Mouse (Mus musculus) kidney, postnatal 14 days (tissue): Measurements from ENCODE around the gene Ppp1cc.
"Not testable (repeated sequence)": the region's sequence is repeated elsewhere in the genome, so short reads cannot be mapped to it uniquely, and the experiment has no call there.

Source experiments
- DNase-seq: peaks from one replicate; pipeline ENCODE4 v3.0.0; 2022; ENCODE audit warnings: mixed read lengths

The Ppp1cc gene

DNA sequence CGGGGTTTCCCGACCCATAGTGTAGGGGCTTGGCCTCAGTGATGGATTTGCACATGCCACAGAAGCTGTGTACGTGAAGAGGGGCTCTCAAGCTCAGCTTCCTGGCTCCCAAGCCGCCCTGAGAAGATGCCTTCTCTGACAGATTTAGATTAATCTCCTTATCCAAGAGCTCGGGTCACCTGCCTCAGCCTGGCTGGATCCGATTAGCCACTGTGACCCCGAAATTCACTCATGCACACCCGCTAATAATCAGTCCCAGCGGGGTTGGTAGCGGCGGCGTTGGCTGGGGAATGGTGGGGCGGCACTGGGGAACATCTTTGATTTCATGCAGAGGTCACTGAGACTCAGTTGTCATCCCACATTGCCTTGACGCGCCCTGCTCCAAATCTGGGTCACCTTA is 19.2 kb upstream of the Ppp1cc start:
- no peak for DNase-seq

DNA sequence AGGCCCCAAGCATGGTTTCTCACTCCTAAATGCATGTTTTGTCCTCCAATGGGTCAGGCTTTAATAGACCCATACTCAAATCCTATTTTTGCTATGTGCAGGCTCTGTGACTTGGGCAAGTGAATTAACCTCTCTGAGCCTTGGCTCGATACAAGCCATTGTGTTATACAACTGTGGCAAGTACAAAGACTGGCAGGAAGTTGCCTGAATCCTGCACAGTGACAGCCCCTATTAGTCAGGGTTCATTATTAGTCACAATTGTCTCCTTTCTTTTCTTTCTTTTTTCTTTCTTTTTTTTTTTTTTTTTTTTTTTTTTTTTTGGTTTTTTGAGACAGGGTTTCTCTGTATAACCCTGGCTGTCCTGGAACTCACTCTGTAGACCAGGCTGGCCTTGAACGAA is 18.3 kb upstream of the Ppp1cc start:
- not testable (repeated sequence) for DNase-seq

DNA sequence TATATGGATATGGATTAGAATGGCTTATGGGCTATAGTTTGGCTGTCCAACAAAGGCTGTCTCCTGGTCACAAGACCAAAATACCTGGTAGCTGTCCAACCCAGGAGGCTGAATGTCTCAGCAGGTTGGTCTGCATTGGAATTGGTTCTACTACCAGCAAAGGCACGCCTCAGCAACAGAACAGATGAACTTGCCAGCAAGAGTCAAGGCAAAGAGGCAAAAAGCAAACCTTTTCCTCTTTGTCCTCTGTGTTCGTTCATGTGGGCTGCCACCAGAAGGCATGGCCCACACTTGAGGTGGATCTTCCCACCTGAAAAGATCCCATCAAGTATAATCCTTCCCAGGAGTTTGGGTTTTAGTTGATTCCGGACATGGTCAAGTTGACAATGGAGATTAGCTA is 17.4 kb upstream of the Ppp1cc start, which contains the start of gene Ccdc63:
Gene Ccdc63, minus strand, starts transcription at position 101 of the 400 bp plus-strand sequence.
- DNase-seq, result no peak

DNA sequence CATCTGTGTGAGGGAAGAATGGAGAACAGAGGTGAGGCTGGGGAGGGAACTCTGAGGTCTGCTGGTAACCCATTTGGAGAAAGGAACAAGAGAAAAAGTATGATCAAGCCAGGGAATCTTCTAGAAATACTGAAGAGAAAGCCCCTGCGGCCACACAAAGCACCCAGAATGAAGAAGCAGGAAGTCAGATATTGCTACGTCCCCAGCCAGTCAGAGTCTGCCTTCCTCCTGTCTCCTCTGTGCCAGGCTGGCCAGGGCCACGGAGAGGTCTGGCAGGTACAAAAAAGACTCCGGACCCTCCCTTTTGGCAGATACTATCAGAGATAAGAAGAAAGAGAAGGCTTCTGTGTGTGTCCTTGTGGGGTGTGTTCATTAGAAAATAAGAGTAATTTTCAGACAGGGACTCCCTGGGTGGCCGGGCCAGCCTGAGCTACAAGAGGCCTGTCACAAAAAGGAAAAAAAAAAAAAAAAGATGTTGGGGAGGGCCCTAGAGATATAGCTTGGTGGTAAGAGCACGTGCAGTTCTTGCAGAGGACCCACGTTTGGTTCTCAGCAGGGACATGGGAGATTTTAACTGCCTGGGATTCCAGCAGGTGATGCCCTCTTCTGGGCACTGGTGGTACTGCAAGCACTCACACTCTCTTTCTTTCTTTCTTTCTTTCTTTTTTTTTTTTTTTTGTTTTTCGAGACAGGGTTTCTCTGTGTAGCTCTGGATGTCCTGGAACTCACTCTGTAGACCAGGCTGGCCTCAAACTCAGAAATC is 15.7 kb upstream of the Ppp1cc start:
- no peak for DNase-seq

DNA sequence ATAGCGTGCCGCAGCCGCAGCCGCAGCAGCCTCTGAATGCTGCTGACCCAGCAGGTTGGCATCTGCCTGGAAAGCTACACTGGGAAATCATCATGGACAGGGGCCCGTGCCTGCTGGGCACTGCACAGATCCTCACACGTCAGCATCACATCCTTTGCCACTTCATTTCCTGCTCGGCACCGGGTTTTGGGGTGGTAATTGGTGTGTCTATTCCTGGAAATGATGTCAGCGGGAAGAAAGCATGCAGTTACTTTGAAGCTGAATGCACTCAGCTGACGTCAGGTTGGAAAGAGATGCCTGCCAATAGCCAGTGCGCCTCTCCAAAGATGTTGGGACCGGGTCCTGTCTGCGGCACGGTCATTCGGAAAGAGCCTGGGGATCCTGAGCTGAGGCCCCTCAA is 14.5 kb upstream of the Ppp1cc start:
- DNase-seq, result peak; percentile 51

DNA sequence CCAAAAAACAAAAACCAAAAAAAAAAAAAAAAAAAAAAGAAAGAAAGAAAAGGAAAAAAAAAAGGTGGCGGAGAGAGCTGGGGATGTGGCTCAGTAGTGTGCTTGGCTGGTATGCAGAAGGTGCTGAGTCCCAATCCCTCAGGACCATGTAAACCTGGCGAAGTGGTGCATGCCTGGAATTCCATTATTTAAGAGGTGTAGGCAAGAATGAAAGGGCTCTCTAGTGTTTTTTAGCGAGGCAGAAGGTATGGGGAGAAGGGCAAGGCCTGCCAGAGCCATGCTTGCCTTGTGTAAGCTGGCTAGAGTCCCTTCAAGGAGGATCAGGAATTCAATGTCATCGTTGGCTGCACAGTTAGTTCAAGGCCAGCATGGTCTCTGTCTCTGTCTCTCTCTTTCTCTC is 13.3 kb upstream of the Ppp1cc start:
- no peak for DNase-seq

DNA sequence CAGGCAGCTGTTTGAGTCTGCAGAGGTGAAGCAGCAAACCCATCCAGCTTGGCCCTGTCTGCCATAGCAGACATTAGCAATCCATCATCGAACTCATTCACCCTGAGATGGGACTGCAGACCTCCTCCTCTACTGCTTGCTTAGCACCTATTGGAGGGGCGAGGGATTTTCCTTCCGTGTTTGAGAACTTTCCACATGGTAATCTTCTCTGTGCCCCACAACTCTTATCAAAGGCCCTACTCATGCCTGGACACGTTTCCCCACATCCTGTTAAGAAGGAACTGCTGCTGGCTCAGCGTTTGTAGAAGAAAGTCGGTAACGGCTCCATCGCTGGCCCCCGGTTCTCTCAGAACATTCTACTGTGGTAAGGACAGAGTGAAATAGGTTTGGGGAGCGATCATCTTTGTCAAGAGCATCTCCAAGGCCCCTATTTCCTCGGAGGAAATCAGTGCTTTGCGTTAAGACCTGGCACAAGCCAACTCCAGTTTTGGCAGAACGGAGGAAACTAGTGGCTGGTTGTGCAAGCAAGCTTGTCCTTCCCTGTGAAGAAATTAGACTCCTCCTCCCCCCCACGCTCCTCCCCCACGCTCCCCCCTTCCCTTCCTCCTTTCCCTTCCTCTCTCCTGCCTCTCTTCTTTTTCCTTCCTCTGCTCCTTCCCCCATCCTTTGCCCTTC is 12.6 kb upstream of the Ppp1cc start:
- peak; percentile 61 for DNase-seq

DNA sequence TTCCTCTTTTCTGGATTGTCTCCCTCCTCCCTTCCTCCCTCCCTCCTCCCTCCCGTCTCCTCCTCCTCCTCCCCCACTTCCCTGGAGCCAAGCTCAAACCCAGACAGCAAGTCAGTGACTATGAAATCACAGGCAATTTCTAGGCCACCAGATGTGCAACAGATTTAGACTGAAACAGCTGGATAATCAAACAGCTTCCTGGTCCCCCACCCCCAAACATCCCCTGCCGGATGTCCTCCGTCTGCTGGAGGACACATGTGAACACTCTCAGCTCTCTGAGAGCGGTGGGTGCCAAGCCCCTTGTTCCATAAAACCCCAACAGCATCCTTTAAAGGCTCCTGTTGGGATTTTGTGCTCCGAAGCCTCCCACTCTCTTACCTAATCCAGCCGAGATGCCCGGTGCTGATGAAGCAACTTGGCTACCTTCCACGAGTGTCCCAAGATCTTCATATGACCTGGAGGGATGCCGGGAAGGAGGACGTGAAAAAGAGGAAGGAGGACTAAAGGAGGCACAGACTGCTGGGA is 12.0 kb upstream of the Ppp1cc start:
- peak; percentile 64 for DNase-seq

DNA sequence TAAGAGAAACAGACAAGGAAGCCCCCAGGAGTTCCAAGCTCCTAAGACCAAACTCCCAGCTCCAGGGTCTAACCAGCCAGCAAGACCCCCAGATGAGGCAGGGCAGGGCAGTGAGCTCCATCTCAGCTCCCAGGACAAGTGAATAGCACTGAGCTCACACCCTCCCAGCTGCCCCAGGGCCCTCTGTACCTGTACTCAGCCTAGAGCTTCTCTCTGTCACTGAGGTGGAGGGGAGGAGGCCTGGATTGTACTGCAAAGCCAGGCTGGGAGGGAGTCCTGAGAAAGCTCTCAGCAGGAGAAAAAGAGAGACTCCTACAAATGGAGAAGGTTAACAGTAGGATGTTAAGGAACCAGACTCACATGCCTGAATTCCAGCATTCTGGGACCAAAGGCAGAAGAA is 11.5 kb upstream of the Ppp1cc start:
- no peak for DNase-seq

DNA sequence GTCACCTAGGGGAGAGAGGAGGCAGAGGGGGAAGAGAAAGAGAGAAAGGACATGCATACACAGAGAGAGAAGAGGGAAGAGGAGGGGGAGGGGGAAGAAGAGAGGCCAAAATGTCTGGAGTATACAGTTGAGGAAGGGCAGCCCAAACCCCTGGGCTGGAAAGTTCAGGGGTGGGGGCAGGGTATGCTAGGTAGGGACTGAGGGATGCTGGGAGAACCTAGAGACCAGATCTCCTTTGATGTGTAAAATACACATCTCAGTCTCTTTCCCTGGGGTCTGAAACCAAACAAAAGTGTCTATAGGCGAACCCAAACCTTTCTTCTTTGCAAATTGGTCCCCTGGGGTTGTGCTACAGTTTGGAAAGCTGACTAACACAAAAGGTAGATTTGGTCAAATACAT is 10.0 kb upstream of the Ppp1cc start:
- no peak for DNase-seq

DNA sequence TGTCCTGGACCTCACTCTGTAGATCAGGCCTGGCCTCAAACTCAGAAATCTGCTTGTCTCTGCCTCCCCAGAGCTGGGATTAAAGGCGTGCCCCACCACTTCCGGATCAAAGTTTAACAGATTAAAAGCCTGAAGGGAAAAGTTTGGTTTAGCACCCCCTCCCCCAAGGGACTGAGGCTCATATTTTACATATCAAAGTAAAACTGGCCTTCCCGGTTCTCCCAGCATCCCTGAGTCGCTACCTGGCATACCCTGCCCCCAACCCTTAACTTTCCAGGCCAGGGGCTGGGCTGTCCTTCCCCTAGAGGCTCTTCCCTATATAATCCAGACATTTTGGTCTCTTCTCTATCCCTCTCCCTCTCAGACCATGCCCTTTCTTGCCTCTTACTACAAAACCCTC is 8.8 kb upstream of the Ppp1cc start:
- DNase-seq, result no peak

DNA sequence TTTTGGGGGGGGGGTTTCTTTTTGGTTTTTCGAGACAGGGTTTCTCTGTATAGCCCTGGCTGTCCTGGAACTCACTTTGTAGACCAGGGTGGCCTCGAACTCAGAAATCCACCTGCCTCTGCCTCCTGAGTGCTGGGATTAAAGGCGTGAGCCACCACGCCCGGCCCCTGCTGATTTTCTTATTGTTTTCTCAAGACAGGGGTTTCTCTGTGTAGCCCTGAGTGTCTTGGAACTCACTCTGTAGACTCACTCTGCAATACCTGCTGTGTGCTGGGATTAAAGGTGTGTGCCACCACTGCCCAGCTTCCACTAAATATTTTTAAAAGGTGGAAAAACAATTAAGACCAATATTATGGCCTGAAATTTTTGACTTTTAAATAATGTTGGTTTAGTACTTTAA is 5.6 kb upstream of the Ppp1cc start:
- DNase-seq, result not testable (repeated sequence)

DNA sequence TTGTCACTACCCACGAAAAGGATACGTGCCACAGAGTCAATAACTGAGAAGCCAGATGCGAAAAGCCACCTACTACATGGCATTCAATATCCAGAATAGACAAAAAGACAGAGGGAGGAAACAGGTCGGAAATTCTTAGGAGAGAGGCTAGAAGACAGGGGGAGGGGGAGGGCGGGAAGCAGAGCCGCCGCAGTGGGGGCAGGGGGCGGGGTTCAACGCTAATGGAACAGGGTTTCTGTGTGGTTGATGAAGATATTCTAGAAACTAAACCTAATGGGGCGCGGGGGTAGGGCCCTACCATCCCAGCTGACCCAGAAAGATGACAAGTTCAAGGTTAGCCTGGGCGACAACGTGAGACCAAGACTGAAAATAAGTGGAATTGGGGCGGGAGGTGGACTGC is 4.1 kb upstream of the Ppp1cc start:
- no peak for DNase-seq

DNA sequence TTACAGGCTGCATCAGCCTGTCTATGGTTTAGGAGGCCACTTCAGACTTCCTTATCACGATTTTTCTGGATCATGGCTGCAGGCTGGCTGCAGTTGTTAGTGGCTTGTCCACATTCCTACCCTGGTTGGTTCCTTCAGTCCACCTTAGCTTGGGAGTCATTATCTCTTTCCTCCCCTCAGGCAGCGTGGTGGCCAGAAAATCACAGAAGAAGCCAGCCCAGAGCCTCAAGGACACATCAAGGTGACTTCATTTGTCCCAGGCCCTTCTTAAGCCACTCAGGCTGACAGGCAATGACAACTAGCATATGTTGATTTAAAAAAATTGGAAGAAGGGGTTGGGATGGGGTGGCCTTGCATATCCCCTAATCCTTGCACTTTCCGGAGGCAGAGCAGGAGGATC is 3.3 kb upstream of the Ppp1cc start:
- DNase-seq, result no peak

DNA sequence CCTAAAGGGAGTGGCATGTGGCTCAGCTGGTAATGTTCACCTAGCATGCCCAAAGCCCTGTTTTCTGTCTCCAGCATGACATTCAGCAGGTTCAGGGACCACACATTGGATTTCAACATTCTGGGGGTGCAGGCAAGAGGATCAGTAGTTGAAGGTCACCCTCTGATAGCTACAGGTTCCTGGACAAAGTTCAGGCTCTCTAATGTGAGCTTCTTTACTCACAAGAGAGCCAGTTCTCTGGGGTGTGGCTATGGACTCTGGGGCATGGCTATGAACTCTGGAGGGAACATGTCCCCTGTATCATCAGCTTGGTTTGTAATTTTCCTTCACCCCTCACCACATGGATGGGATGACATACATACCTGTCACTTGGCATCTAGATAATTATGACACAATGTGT is 2.5 kb upstream of the Ppp1cc start:
- no peak for DNase-seq

DNA sequence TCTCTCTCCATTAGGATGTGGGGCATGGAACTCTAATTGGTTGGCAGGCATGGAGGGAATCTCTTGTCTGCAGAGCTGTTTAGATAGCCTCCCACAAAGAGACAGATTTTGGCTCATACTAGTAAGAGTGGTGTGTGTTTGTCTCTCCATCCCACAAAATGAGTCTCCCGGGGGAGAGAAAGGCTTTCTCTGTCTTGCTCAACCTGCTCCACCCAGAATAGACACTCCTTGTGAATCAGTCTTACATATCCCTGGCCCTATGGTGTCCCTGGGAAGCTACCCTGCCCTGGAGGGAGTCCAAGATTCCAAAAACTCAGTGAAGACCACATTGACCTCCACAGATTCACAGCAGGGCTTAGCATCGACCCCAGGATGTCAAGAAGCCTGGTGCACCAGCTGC is 1.6 kb upstream of the Ppp1cc start:
- no peak for DNase-seq

DNA sequence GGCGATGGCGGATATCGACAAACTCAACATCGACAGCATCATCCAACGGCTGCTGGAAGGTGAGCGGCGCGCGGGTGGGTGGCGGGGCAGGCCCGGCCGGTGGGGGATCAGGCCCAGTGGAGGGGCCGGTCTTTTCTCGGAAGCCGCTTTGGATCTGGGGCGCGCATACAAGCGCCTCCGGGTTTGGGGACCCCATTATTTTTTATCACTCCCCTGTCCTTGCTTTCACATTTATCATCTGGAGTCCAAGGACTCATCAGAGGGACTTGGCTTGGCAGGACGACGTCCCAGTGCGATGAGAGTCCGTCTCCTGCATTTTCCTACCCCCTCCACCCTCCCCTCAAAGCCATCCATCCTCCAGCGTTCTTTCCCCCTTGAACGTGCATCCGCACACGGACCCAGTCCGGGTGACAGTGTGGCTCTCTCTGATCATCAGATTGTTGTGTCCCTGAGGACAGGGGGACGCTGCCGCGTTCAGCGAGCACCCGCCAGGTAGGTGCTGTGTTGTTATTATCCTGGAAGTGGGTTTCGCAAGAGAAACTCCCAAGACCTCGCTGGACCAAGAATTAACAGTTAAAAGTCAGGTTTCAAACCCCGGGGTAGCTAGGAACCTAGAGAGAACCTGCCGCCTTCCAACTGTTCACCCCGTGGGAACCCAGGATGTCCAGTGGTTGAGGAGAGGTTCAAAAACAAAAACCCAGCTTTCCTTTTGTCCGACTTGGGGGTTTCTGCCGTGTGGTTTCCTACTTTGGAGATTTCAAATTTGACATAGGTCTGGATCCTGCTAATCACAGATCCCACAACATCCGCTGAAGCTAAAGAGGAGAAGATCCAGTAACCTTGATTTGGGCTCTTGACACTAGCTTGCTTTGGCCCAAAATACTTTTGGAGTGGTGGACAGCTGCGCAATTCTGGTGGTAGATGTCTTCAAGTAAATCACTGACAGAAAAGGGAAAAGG is 758 bp downstream of the Ppp1cc start:
- DNase-seq, result peak; percentile 43

DNA sequence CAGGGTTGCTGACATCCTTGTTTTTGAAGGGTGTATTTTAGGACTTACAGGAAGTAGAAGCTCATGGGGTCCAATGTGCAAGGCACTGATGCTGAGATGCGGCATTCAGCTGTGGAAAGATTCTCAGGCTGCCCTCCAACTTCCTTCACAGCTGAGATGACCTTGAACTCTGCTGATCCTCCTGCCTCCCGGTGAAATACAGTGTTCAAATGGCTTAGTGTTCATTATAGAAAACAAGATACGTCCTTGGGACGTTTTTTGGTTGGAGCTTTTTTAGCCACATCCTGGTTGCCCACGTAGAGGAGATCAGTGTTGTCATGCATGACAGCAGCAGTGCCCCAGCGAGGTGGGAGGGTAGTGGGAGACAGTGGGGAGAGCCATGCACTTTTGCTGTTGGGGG is 5.1 kb downstream of the Ppp1cc start:
- DNase-seq, result peak; percentile 42

DNA sequence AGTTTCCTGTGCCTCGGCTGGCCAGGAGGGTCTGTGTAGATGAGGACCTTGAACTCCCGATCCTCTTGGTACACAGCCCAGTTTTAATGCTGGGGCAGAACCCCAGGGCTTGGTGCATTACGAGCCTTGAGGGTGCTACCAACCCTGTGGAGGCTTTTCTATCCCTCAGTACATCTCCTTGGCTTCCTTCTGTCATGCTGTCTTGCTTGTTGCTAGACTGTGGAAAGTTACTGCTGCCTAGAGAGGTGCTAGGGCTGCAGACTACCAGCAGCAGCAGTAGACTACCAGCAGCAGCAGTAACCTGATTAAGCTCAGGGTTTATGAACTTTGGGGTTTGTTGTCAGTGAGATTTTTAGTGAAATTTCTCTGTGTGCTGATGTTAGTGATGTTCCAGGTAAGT is 5.9 kb downstream of the Ppp1cc start:
- DNase-seq, result no peak

DNA sequence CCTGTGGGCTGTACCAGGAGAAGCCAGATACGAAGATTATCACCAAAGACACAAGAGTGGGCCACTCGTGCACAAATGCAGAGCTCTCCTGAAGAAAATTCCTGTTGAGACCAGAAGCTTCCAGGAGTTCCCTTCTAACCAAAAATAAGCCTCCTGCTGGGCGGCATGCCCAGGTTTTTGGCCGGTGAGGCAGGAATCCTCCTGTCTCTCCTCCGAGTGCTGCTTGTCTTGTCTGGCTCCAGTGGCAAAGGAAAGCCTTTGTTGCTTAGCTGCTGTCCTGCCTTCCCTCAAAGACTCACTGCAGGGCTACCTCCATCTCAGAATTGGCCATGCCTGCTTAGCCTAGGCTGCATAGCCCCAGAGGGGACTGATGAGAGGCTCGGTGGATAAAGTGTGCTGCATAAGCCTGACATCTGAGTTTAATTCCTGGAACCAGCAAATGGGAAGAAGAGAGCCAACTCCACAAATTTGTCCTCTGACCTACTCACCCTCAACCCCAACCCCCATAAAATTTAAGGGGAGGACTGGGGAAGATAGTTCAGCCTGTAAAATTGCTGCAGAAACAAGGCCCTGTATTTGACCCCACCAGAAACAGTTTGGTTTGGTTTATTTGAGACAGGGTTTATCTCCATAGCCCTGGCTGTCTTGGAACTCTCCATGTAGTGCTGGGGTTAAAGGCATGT is 7.3 kb downstream of the Ppp1cc start:
- DNase-seq, result peak; percentile 65

DNA sequence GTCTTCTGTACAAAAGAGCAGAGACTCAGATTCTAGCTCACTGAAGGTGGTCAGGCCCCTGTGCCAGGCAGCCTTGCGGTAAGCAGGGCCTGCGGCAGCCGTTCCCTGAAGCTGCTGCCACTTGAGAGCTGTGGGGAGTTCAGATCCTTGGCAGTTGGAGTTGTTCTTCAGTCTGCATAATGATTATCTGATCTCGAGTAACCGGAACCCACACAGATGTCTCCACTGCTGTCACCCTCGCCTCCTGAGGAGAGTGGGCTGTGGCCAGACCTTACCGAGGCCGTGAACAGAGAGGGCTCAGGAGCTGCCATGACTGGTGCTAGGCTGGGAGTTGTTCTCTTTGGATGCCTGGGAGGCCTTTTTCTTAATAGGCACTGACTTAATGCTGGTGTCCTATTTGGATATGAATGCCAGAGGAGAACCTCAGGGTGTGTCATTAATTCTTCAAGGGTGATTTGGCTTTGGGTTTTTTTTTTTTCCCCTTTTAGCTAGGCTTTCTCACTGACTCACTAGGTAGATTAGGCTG is 8.6 kb downstream of the Ppp1cc start:
- no peak for DNase-seq

DNA sequence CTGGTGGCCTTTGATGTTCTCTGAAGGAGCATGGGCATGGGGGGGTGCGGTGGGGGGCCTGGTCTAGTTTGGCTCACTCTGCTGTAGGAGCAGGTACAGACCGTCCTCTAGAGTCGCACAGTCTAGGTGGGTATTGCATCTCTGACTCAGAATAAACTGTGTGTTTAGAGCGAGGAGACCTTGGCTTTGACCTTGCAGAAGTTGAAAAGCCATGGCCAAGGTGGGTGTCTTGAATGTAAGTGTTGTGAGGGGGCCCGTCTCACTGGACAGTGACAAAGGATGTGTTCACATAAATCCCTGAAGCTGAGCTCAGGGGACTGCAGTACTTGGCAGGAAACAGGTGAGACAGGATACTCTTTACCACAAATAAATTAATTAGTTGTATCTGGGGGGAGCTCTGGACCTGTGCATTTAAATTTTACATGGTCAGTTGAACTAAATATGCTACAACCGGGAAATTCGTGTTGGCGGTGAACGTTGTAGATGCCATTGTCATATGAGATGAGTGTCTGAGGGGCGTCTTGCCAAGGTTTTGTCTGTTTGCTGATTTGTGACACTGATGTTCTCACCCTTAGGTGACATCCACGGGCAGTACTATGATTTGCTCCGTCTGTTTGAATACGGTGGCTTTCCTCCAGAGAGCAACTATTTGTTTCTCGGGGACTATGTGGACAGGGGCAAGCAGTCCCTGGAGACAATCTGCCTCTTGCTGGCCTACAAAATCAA is 10.4 kb downstream of the Ppp1cc start:
- no peak for DNase-seq
